Mouse (Mus musculus): ENCODE results near the gene Wdr53. TPM values are rescaled to one million over a fixed set of nuclear protein-coding genes. Genes with fewer than 3 reads are reported as not detected.
"Not testable (repeated sequence)": the region's sequence is repeated elsewhere in the genome, so short reads cannot be mapped to it uniquely, and the experiment has no call there.

The Wdr53 gene
- polyA plus RNA-seq, 1 experiment from 2014 or later = 10.8 TPM

DNA sequence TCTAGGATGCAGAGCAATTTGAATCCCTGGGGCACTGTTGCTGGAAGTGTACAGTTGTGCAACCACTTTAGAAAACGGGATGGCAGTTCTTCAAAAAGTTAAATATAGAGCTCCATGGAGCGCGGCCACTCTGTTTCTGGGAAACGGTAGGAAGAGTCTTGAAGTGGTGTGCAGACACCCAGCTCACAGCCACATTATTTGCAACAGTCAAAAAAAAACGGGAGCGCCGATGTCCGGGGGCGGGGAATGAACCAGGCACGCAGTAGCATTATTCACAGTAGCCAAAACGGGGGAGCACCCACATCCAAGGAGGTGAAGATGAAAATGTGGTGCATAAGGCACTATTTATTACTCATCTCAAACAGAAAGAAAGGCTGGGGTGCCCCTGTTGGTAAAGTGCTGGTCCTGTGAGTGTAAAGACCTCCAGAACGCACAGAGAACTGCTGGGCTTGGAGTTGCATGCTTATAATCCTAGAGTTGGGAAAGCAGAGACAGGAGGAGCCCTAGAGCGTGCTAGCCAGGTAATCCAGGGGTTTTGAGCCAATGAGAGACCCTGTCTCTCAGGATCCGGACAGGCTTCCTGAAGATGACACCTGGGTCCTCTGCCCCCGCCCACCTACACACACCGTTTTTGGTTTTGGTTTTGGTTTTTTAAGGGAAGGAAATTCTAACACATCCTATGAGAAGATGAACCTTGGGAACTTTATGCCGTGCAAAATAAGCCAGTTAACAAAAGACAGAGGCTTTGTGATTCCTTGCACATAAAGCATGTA, 32.0 kb upstream of the Wdr53 start:
- H3K9ac ChIP-seq (replicated peaks) = no peak overlapping the region
- H3K27me3 ChIP-seq (ENCODE audit: insufficient read depth, low read length) = no peaks in the 10 kb centered on the region
- DNase-seq = no peak
- WGBS (ENCODE audit: insufficient replicate concordance) = 68% methylated on average over 17 of the region's 17 CpGs
- no peak for TF ChIP-seq EP300 (IDR thresholded peaks at IDR 0.05; ENCODE audit: low read depth)
- no peak for TF ChIP-seq CTCF (IDR thresholded peaks at IDR 0.05; ENCODE audit: low read depth)
- no peak overlapping the region for H3K4me2 ChIP-seq (ENCODE audit: low read depth, low read length)
- no peak for ATAC-seq
- no peak overlapping the region for H3K27ac ChIP-seq (ENCODE audit: low read depth)
- H3K9me3 ChIP-seq (ENCODE audit: low read length) = no peaks in the 10 kb centered on the region
- H3K4me3 ChIP-seq (ENCODE audit: low read depth, low read length) = no peak overlapping the region
- H3K36me3 ChIP-seq (replicated peaks; ENCODE audit: insufficient read depth, low read length) = no peaks in the 10 kb centered on the region
- no peaks in the 10 kb centered on the region for H3K4me1 ChIP-seq (ENCODE audit: insufficient read depth)

DNA sequence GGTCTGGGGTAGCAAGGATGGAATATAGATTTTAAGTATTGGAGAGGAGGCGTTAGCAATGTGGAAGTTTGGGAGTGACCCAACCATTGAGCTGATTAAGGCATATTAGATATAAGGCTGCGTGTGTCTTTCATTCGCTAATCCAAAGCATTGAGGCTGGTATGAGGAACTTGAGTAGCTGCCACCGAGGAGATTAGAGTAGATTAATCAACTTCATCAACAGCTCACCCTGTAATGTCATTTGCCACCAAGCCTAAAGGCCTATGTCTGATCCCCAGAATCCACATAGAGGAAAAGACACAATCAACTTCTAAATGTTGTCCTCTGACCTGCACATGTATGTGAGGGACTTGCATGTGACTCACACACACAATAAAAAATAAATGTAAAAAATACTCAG, 25.2 kb upstream of the Wdr53 start:
- H3K4me1 ChIP-seq (ENCODE audit: insufficient read depth) = no peaks in the 10 kb centered on the region
- 71% methylated on average over 4 of the region's 4 CpGs for WGBS (ENCODE audit: insufficient replicate concordance)
- H3K36me3 ChIP-seq (replicated peaks; ENCODE audit: insufficient read depth, low read length) = no peaks in the 10 kb centered on the region
- no peak overlapping the region for H3K27ac ChIP-seq (ENCODE audit: low read depth)
- no peak for DNase-seq
- no peak overlapping the region for H3K9ac ChIP-seq (replicated peaks)
- H3K9me3 ChIP-seq (ENCODE audit: low read length) = no peaks in the 10 kb centered on the region
- TF ChIP-seq CTCF (IDR thresholded peaks at IDR 0.05; ENCODE audit: low read depth) = no peak
- no peak for TF ChIP-seq EP300 (IDR thresholded peaks at IDR 0.05; ENCODE audit: low read depth)
- ATAC-seq = no peak
- H3K4me3 ChIP-seq (ENCODE audit: low read depth, low read length) = no peak overlapping the region
- no peak overlapping the region for H3K4me2 ChIP-seq (ENCODE audit: low read depth, low read length)
- H3K27me3 ChIP-seq (ENCODE audit: insufficient read depth, low read length) = no peaks in the 10 kb centered on the region

DNA sequence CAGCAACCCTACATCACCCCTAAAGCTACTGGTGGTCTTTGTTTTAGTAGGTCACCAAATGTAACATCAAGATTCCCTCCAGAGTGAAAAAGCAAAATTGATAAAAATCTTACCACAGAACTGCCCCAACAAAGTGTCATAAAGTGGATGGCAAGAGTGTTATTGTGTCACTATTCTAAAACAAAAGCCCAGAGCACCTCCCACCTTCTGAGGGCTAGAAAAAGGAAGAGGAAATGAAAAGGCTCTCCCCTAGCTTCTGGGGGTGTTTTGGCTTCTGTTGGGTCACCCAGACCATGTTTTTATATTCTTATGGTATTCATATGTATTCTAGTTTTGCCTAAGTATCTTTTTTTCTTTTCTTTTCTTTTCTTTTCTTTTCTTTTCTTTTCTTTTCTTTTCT, 24.6 kb upstream of the Wdr53 start:
- TF ChIP-seq EP300 (IDR thresholded peaks at IDR 0.05; ENCODE audit: low read depth) (no peak), CTCF (IDR thresholded peaks at IDR 0.05; ENCODE audit: low read depth) (no peak)
- no peak for DNase-seq
- H3K4me3 ChIP-seq (ENCODE audit: low read depth, low read length) = no peak overlapping the region
- no peaks in the 10 kb centered on the region for H3K9me3 ChIP-seq (ENCODE audit: low read length)
- H3K27me3 ChIP-seq (ENCODE audit: insufficient read depth, low read length) = no peaks in the 10 kb centered on the region
- no peak overlapping the region for H3K9ac ChIP-seq (replicated peaks)
- H3K27ac ChIP-seq (ENCODE audit: low read depth) = no peak overlapping the region
- no peaks in the 10 kb centered on the region for H3K36me3 ChIP-seq (replicated peaks; ENCODE audit: insufficient read depth, low read length)
- H3K4me1 ChIP-seq (ENCODE audit: insufficient read depth) = no peaks in the 10 kb centered on the region
- no peak overlapping the region for H3K4me2 ChIP-seq (ENCODE audit: low read depth, low read length)
- ATAC-seq = no peak

DNA sequence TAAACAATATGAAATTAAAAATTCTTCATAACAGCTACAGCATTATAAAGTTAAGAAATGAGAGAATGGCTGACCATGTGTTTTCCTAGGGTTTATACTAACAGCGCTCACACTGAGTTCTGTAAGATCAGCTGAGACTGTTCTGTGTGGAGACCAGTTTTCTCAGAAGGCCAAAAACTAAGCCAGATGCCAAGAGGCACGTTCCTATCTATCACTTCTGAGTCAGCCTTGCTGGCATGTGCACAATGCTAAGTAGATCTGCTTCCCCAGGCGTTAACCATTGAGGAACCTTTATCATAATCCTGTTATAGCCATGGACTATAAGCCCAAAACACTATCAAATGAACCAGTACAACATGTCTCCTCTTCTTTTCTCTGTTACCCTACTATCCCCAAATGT, 15.0 kb upstream of the Wdr53 start:
- H3K27ac ChIP-seq (ENCODE audit: low read depth); H3K4me2 ChIP-seq (ENCODE audit: low read depth, low read length); H3K9me3 ChIP-seq (ENCODE audit: low read length); H3K27me3 ChIP-seq (ENCODE audit: insufficient read depth, low read length); H3K4me1 ChIP-seq (ENCODE audit: insufficient read depth); DNase-seq; H3K9ac ChIP-seq (replicated peaks); ATAC-seq; H3K4me3 ChIP-seq (ENCODE audit: low read depth, low read length): not testable (repeated sequence)
- 74% methylated on average over 3 of the region's 3 CpGs for WGBS (ENCODE audit: insufficient replicate concordance)
- H3K36me3 ChIP-seq (replicated peaks; ENCODE audit: insufficient read depth, low read length) = peaks cover 21% of the 10 kb centered on the region

DNA sequence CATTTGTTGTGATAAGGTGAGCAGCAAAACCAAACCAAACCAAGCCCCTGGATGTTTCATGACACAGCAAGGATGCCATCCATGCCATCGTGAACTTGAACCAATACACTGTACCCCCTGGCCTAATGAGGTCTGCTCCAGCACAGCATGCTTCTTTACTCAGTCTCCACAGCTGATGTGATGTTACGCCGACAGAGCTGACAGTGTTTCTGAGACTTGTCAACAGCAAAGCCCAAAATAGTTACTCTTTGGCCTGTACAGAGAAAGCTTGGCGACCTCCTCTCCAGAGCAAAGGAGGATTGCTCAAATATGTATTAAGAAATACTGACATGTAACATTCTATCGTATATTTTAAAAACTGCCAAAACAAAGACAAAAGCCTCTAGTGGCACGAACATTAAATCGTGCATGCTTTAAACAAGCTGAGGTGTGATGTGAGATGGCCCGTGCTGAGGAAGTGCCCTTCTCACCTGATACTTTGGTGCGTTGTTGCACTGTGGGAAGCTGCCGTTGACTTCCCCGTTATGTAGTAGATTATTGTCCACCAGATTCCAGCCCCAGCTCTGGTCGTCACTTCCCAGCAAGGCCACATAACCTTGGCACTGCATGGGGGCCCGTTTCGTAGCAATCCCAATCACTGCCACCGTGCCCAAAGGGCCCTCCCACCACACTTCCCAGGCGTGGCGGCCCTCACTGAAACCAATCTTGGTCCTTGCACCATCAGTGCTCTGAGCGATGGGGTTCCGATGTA, 8.9 kb upstream of the Wdr53 start:
- WGBS (ENCODE audit: insufficient replicate concordance) = 86% methylated on average over 19 of the region's 19 CpGs
- no peak for DNase-seq

DNA sequence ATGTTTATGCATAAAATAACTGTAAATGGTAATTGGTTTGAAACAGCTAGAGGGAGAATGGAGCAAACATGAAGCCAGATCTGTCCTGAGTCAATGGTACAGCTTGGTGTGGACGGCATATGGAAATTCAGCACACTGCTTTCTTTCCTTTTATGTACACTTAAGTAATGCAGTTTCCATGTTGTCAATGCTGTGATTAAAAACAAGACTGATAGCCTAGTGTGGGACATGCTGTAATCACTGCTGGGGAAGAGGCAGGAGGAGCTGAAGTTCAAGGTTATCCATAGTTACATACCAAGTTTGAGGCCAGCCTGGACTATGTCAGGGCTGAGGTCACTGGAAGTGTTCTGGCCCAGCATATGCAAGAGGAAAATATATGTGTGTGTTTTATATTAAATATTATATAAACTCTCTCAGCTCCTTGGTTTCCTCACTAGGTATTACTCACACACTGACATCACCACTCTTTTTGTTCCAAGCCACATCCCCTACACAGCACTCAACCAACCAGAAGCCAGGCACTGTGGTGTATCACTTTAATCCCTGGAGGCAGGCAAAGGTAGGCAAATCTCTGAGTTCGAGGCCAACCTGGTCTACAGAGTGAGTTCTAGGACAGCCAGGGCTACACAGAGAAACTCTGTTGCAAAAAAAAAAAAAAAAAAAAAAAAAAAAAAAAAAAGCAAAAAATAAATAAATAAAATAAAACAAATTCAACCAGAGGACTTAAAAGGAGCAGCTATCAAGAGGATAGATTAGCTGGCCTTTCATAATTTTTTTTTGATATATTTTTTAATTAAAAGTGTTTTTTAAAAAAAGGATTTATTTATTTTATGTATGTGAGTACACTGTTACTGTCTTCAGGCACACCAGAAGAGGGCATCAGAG, 7.4 kb upstream of the Wdr53 start:
- H3K27ac ChIP-seq (ENCODE audit: low read depth) = 0 out of 2 replicates have a peak overlapping the region, but pooled peaks have one; percentile 22
- H3K9me3 ChIP-seq (ENCODE audit: low read length) = no peaks in the 10 kb centered on the region
- TF ChIP-seq CTCF (IDR thresholded peaks at IDR 0.05; ENCODE audit: low read depth) (no peak), EP300 (IDR thresholded peaks at IDR 0.05; ENCODE audit: low read depth) (no peak)
- no peak overlapping the region for H3K9ac ChIP-seq (replicated peaks)
- DNase-seq = no peak
- peaks cover 9% of the 10 kb centered on the region for H3K4me1 ChIP-seq (ENCODE audit: insufficient read depth)
- 72% methylated on average over 2 of the region's 2 CpGs for WGBS (ENCODE audit: insufficient replicate concordance)
- no peaks in the 10 kb centered on the region for H3K27me3 ChIP-seq (ENCODE audit: insufficient read depth, low read length)
- no peak overlapping the region for H3K4me3 ChIP-seq (ENCODE audit: low read depth, low read length)
- H3K36me3 ChIP-seq (replicated peaks; ENCODE audit: insufficient read depth, low read length) = peaks cover 16% of the 10 kb centered on the region
- H3K4me2 ChIP-seq (ENCODE audit: low read depth, low read length) = no peak overlapping the region
- peak; percentile 56 for ATAC-seq

More for the DNA sequence above, 8.9 kb upstream of the Wdr53 start:
- ATAC-seq = no peak
- TF ChIP-seq EP300 (IDR thresholded peaks at IDR 0.05; ENCODE audit: low read depth) = no peak
- TF ChIP-seq CTCF (IDR thresholded peaks at IDR 0.05; ENCODE audit: low read depth) = no peak
- H3K4me3 ChIP-seq (ENCODE audit: low read depth, low read length) = no peak overlapping the region
- peaks cover 4% of the 10 kb centered on the region for H3K4me1 ChIP-seq (ENCODE audit: insufficient read depth)
- no peaks in the 10 kb centered on the region for H3K9me3 ChIP-seq (ENCODE audit: low read length)
- no peak overlapping the region for H3K27ac ChIP-seq (ENCODE audit: low read depth)
- peaks cover 26% of the 10 kb centered on the region for H3K36me3 ChIP-seq (replicated peaks; ENCODE audit: insufficient read depth, low read length)
- no peak overlapping the region for H3K9ac ChIP-seq (replicated peaks)
- H3K27me3 ChIP-seq (ENCODE audit: insufficient read depth, low read length) = no peaks in the 10 kb centered on the region
- no peak overlapping the region for H3K4me2 ChIP-seq (ENCODE audit: low read depth, low read length)
